Mouse (Mus musculus): ENCODE results near the gene Siglecg. TPM values are rescaled to one million over a fixed set of nuclear protein-coding genes. Genes with fewer than 3 reads are reported as not detected.

Gene Siglecg
- polyA plus RNA-seq, 1 experiment from 2014 or later: 0.08 TPM

- H3K9ac ChIP-seq (ENCODE audit: low read length): peak overlapping the region; percentile 67
- no peaks in the 10 kb centered on the region; the same call in 1 of the 2 replicates for H3K27me3 ChIP-seq (ENCODE audit: control insufficient read depth, insufficient read depth, low read length)
- peak overlapping the region; percentile 96 for H3K4me2 ChIP-seq (ENCODE audit: low read length)
- H3K4me3 ChIP-seq (ENCODE audit: control insufficient read depth in 1 of 2, insufficient read depth in 1 of 2, low read depth in 1 of 2, low read length in 2 of 2): peak overlapping the region; percentile 44 to 50
- under 1% methylated on average over 33 of the region's 33 CpGs for WGBS
- H3K36me3 ChIP-seq (ENCODE audit: control insufficient read depth, insufficient read depth, low read length): no peaks in the 10 kb centered on the region
- H3K4me1 ChIP-seq (ENCODE audit: control insufficient read depth in 2 of 2, insufficient read depth in 2 of 2, low read length in 2 of 2): peaks cover 7 to 11% of the 10 kb centered on the region in 2 experiments; a peak in 1 of 4 replicates
- ATAC-seq (ENCODE audit: insufficient number of reproducible peaks, insufficient read depth, low FRiP score, low read depth): peak; percentile 62
- 0 out of 4 replicates have a peak overlapping the region, but pooled peaks of 1 of the 2 experiments have one; percentile 1 for H3K27ac ChIP-seq (replicated peaks in 1 of 2; ENCODE audit: control insufficient read depth in 1 of 2, insufficient read depth in 1 of 2, low read depth in 2 of 2, low read length in 2 of 2)
- no peaks in the 10 kb centered on the region for H3K9me3 ChIP-seq (ENCODE audit: control insufficient read depth, low read length)
Measured at GRCm38 (mm10) chr7:43466099-43466694, 58.2 kb downstream of the Siglecg start.

Small RNAs within 50 kb of the gene (microRNA-seq; reads per million reads assigned to microRNA genes)
- gene Mir7051: 3.9 reads per million, percentile 11 among the genes with 10 or more reads in this experiment

Other genes starting within 250 kb of the Siglecg start
- gene Zfp715, start 94.9 kb upstream of the Siglecg start, polyA plus RNA-seq (2014; fragmentation: Nextera tagmentation; extraction: Ambion mirVana): 12.9 and 13.3 TPM in 2 replicates
- 0.12 and 0.20 TPM in 2 replicates for gene Siglecf, start 56.9 kb upstream of the Siglecg start, polyA plus RNA-seq (2014; fragmentation: Nextera tagmentation; extraction: Ambion mirVana)
- not detected in 2 replicates for gene Lim2, start 19.5 kb downstream of the Siglecg start, polyA plus RNA-seq (2014; fragmentation: Nextera tagmentation; extraction: Ambion mirVana)
- 0.30 TPM in 1 of 2 replicates, not detected in the other for gene Nkg7, start 28.9 kb downstream of the Siglecg start, polyA plus RNA-seq (2014; fragmentation: Nextera tagmentation; extraction: Ambion mirVana)
- gene Cldnd2, start 32.6 kb downstream of the Siglecg start, polyA plus RNA-seq (2014; fragmentation: Nextera tagmentation; extraction: Ambion mirVana): not detected in 2 replicates
- 703 and 738 TPM in 2 replicates for gene Etfb, start 35.9 kb downstream of the Siglecg start, polyA plus RNA-seq (2014; fragmentation: Nextera tagmentation; extraction: Ambion mirVana)
- gene Gm45233, start 35.9 kb downstream of the Siglecg start, polyA plus RNA-seq (2014; fragmentation: Nextera tagmentation; extraction: Ambion mirVana): not detected in 2 replicates
- gene Vsig10l, start 54.9 kb downstream of the Siglecg start, polyA plus RNA-seq (2014; fragmentation: Nextera tagmentation; extraction: Ambion mirVana): 2.2 and 2.7 TPM in 2 replicates
- 0.07 and 0.09 TPM in 2 replicates for gene Iglon5, start 81.9 kb downstream of the Siglecg start, polyA plus RNA-seq (2014; fragmentation: Nextera tagmentation; extraction: Ambion mirVana)
- not detected in 2 replicates for gene 4931406B18Rik, start 97.7 kb downstream of the Siglecg start, polyA plus RNA-seq (2014; fragmentation: Nextera tagmentation; extraction: Ambion mirVana)
- gene Cd33, start 136.2 kb downstream of the Siglecg start, polyA plus RNA-seq (2014; fragmentation: Nextera tagmentation; extraction: Ambion mirVana): 1.1 TPM in 2 replicates
- 1.3 TPM in 2 replicates for gene Zfp658, start 154.1 kb downstream of the Siglecg start, polyA plus RNA-seq (2014; fragmentation: Nextera tagmentation; extraction: Ambion mirVana)
- gene Zfp719, start 171.4 kb downstream of the Siglecg start, polyA plus RNA-seq (2014; fragmentation: Nextera tagmentation; extraction: Ambion mirVana): 7.8 and 7.9 TPM in 2 replicates
- gene Zfp819, start 199.0 kb downstream of the Siglecg start, polyA plus RNA-seq (2014; fragmentation: Nextera tagmentation; extraction: Ambion mirVana): not detected in 2 replicates
- not detected in 2 replicates for gene Ceacam18, start 226.5 kb downstream of the Siglecg start, polyA plus RNA-seq (2014; fragmentation: Nextera tagmentation; extraction: Ambion mirVana)

Measured in heart, embryonic 14.5 days (tissue).